Mouse (Mus musculus) lung, embryonic 16.5 days (tissue): ENCODE measurements around the gene Ripor3. TPM values are rescaled to one million over a fixed set of nuclear protein-coding genes. Genes with fewer than 3 reads are reported as not detected.
A peak's percentile ranks its signal among the peaks of the same experiment; 100 is the strongest.

Experiments
- ATAC-seq: fragments of 200-750 bp; cut with Nextera tagmentation; 2 replicates; pipeline ENCODE4 v1.8.0; 2017; ENCODE audit warnings: low read depth, mild to moderate bottlenecking, moderate library complexity
- H3K27ac ChIP-seq: fragments of 300-500 bp; sonication (generic); 2 replicates; pipeline ENCODE4 v1.5.1; 2014; ENCODE audit warnings: mild to moderate bottlenecking, control low read depth, low read length
- H3K27me3 ChIP-seq: fragments of 300-500 bp; sonication (generic); 2 replicates; pipeline ENCODE4 v1.6.1; 2014; ENCODE audit warnings: low read depth, low read length, mixed read lengths; ENCODE audit not compliant: control insufficient read depth, insufficient read depth
- H3K36me3 ChIP-seq: fragments of 300-500 bp; sonication (generic); 2 replicates; pipeline ENCODE4 v1.6.1; 2014; ENCODE audit warnings: low read length; ENCODE audit not compliant: control insufficient read depth, insufficient read depth
- H3K4me1 ChIP-seq: fragments of 300-500 bp; sonication (generic); replicated peaks from 2 replicates; pipeline ENCODE4 v1.6.1; 2014; ENCODE audit warnings: low read length, mixed read lengths; ENCODE audit not compliant: control insufficient read depth, insufficient read depth
- H3K4me2 ChIP-seq: fragments of 300-500 bp; sonication (generic); 2 replicates; pipeline ENCODE4 v1.6.1; 2014; ENCODE audit warnings: low read depth, low read length, control low read depth
- H3K4me3 ChIP-seq: fragments of 300-500 bp; sonication (generic); 2 replicates; pipeline ENCODE4 v1.5.1; 2014; ENCODE audit warnings: mild to moderate bottlenecking, low read length, control low read depth
- H3K9ac ChIP-seq: fragments of 300-500 bp; sonication (generic); 2 replicates; pipeline ENCODE4 v1.6.1; 2014; ENCODE audit warnings: low read length, control low read depth
- H3K9me3 ChIP-seq: fragments of 300-500 bp; sonication (generic); 2 replicates; pipeline ENCODE4 v1.6.1; 2016; ENCODE audit warnings: low read length; ENCODE audit not compliant: control insufficient read depth
- WGBS: fragments of 180-500 bp; shearing (Covaris S2); extraction: QIAGEN DNeasy Blood & Tissue Kit; methylation state at CpG from one replicate; pipeline ENCODE4 v1.1.7; 2014; 5-methylcytosine and 5-hydroxymethylcytosine counted together
- polyA plus RNA-seq: library from polyadenylated mRNA; unstranded; fragments of >200 nt; fragmentation: Nextera tagmentation; extraction: Ambion mirVana; gene quantifications from 2 replicates; pipeline ENCODE4 v1.2.1, GENCODE M21; 2015

Gene Ripor3
- polyA plus RNA-seq, 1 experiment from 2014 or later, result 2.0 TPM

DNA sequence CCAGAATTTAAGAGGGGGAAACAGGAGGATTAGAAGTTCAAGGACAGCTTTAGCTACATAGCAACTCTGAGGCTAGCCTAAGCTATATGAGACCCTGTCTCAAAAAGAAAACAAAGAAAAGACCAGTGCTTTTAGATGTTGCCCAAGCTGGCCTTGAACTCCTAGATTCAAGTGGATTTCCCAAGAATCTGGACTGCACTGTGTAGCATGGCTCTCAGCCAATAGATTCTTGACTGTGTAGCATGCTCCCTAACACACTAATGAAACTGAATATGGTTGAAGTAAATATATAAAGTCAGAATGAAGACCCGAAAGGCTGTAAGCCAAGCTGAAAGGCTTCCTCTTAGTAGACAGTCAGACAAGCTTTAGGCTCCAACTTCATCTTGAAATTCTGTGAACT is 41.7 kb upstream of the Ripor3 start:
- no peak overlapping the region for H3K4me2 ChIP-seq
- H3K36me3 ChIP-seq, result no peaks in the 10 kb centered on the region
- no peak overlapping the region for H3K9ac ChIP-seq
- no peak overlapping the region for H3K4me3 ChIP-seq
- ATAC-seq, result no peak
- H3K27me3 ChIP-seq, result peaks cover 6% of the 10 kb centered on the region; the same call in 1 of the 2 replicates
- H3K4me1 ChIP-seq, result peaks cover 22% of the 10 kb centered on the region
- WGBS, result 84% methylated on average over 1 of the region's 1 CpGs
- H3K27ac ChIP-seq, result no peak overlapping the region
- H3K9me3 ChIP-seq, result no peaks in the 10 kb centered on the region

DNA sequence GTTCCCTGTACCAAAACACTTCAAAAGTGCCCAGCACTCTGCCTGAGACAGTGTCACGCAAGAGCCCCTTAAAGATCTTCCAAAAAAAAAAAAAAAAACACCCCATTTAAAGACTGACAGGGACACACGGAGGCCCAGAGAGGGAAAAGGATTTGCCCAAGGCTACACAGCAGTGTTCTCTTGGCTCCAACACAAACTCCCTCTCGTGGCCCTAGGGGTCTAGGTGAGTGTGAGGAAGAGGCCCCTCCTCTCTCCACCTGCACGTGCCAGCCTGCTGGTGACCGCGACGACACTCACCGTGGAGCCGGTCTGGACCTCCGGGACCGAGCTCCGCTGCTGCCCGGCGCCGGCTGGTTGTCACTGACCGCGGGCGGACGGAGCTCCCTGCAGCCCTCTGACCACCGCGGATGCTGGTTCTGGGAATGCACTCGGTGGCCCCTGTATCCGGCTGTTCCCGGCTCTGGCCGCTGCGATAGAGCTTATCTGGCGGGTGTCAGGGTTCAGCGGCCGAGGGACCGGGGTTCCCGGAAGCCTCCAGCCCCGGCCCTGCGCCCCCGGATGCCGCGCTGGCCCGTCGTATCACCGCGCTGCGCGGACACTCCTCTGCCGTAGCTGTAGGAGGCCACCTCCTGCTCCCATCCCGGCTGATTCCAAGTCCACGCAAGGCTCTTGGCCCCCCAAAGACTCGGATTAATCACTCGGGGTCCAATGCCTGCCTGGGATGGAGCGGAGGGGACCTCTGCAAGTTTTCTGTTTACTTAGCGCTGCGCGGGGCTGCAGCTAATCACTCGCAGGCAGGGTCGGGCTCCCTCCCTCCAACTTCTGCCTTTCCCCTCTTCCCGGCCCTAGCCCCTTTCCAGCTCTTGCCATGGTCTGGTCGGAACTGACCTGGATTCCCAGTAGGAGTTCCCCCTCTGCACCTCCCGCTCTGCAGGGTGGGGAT is 39.9 kb upstream of the Ripor3 start:
- WGBS, result 1% methylated on average over 55 of the region's 56 CpGs
- ATAC-seq, result peak; percentile 15
- Histone ChIP-seq H3K4me3 (peak overlapping the region; percentile 58), H3K9me3 (no peaks in the 10 kb centered on the region), H3K4me1 (peaks cover 24% of the 10 kb centered on the region), H3K36me3 (no peaks in the 10 kb centered on the region), H3K27me3 (peaks cover 6% of the 10 kb centered on the region; the same call in 1 of the 2 replicates), H3K27ac (no peak overlapping the region), H3K9ac (peak overlapping the region; percentile 76), H3K4me2 (peak overlapping the region; percentile 92)

GRCm38 (mm10) chr2:168049002-168049635 is 38.7 kb upstream of the Ripor3 start:
- no peak overlapping the region for H3K27ac ChIP-seq
- peak overlapping the region; percentile 58 for H3K4me3 ChIP-seq
- no peak for ATAC-seq
- H3K27me3 ChIP-seq, result peaks cover 6% of the 10 kb centered on the region; the same call in 1 of the 2 replicates
- peak overlapping the region; percentile 92 for H3K4me2 ChIP-seq
- H3K36me3 ChIP-seq, result no peaks in the 10 kb centered on the region
- H3K4me1 ChIP-seq, result peaks cover 27% of the 10 kb centered on the region
- H3K9ac ChIP-seq, result peak overlapping the region; percentile 39; the same call in 1 of the 2 replicates
- H3K9me3 ChIP-seq, result no peaks in the 10 kb centered on the region
- 20% methylated on average over 16 of the region's 16 CpGs for WGBS

DNA sequence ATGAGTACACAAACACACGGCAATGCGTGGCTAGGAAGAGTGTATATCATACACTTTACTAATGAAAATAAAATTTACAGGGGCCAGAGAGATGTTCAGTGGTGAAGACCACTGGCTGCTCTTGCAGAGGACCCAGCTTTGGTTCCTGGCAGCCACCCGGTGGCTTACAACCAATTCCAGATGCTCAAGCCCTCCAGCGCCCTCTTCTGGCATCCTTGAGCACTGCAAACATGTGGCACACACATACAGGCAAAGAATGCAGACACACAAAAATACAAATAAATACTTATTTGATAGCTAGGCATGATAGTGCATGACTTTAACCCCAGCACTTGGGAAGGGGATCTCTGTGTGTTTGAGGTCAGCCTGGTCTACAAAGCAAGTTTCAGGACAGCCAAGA is 36.0 kb upstream of the Ripor3 start:
- peak overlapping the region; percentile 85 for H3K27ac ChIP-seq
- H3K9me3 ChIP-seq, result no peaks in the 10 kb centered on the region
- ATAC-seq, result no peak
- no peak overlapping the region for H3K9ac ChIP-seq
- peaks cover 27% of the 10 kb centered on the region for H3K4me1 ChIP-seq
- H3K36me3 ChIP-seq, result no peaks in the 10 kb centered on the region
- WGBS, result 74% methylated on average over 4 of the region's 4 CpGs
- no peak overlapping the region for H3K4me2 ChIP-seq
- H3K27me3 ChIP-seq, result peaks cover 6% of the 10 kb centered on the region; the same call in 1 of the 2 replicates
- H3K4me3 ChIP-seq, result no peak overlapping the region

DNA sequence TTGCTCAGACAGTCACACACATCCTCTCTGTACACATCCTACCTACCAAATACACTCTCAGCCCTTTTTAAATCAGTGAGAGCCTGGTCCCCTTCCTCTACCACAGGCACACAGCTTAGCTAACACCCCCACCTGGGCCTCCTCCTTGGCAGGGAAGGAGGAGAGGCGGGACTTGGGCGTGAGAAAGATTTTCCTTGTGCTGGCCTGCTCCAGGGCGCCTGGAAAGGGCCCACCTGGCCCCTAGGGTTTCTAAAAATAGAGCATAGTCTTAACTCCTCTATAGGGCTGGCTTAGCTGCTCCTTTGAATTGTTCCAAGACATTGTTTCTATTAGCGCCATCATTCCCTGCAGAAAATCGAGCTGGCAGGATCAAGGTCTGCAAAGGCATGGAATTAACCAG is 35.4 kb upstream of the Ripor3 start:
- Histone ChIP-seq H3K4me1 (peaks cover 27% of the 10 kb centered on the region), H3K36me3 (no peaks in the 10 kb centered on the region), H3K27ac (peak overlapping the region; percentile 85), H3K4me3 (no peak overlapping the region), H3K4me2 (peak overlapping the region; percentile 5), H3K9me3 (no peaks in the 10 kb centered on the region), H3K9ac (peak overlapping the region; percentile 14; the same call in 1 of the 2 replicates), H3K27me3 (peaks cover 6% of the 10 kb centered on the region; the same call in 1 of the 2 replicates)
- ATAC-seq, result peak; percentile 74
- WGBS, result 9% methylated on average over 5 of the region's 5 CpGs

DNA sequence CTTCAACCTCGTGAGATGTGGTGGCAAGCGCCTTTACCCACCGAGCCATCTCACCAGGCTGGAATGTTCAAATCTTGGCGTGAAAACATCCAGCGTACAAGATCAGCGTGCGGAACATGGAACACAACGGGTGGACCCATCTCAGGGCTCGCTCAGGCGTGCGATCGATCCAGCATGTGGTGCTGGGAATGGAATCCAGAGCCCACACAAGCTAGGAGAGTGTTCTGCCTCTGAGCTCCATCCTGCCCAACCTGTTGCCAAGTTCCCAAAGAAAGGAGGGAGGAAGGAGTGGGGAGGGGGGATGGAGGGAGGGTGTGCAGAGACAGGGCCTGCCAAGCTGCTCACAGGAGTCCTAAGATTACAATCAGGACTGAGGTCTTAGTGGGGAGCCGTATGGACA is 34.9 kb upstream of the Ripor3 start:
- Histone ChIP-seq H3K9me3 (no peaks in the 10 kb centered on the region), H3K4me3 (no peak overlapping the region), H3K4me2 (no peak overlapping the region; the same call in 1 of the 2 replicates), H3K4me1 (peaks cover 27% of the 10 kb centered on the region), H3K36me3 (no peaks in the 10 kb centered on the region), H3K27me3 (peaks cover 6% of the 10 kb centered on the region; the same call in 1 of the 2 replicates), H3K9ac (peak overlapping the region; percentile 14; the same call in 1 of the 2 replicates), H3K27ac (peak overlapping the region; percentile 85)
- ATAC-seq, result peak; percentile 1; the same call in 1 of the 2 replicates
- 63% methylated on average over 13 of the region's 13 CpGs for WGBS

DNA sequence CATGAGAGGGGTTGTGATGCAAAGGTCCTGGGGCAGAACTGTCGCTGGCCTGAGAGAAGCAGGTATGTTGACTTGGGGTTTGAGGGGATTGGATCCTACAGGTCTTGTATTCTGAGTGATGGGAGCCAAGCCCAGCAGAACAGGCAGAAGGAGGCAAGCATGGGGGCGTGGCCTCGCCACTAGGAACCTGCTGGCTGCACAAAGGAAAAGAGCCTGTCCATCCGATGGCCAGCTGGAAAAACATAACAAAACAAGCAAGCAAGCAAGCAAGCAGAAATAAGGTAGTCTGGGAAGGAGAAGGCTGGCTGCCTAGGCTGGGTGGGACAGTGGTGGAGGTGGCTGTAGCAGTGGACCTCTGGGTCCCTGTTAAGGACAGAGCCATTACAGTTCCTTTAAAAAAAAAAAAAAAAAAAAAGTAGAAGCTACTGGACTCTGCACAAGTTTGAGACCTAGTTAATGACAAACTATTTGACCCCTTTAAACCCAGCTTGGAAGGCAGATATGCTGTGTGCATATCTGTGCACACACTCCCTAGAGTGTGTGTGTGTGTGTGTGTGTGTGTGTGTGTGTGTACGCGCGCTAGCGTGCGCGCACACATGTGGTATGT is 34.4 kb upstream of the Ripor3 start:
- H3K4me1 ChIP-seq, result peaks cover 25% of the 10 kb centered on the region
- ATAC-seq, result no peak
- no peak overlapping the region for H3K9ac ChIP-seq
- peaks cover 5% of the 10 kb centered on the region; the same call in 1 of the 2 replicates for H3K27me3 ChIP-seq
- no peak overlapping the region for H3K4me2 ChIP-seq
- H3K4me3 ChIP-seq, result no peak overlapping the region
- H3K27ac ChIP-seq, result no peak overlapping the region
- H3K36me3 ChIP-seq, result no peaks in the 10 kb centered on the region
- WGBS, result 71% methylated on average over 10 of the region's 10 CpGs
- H3K9me3 ChIP-seq, result no peaks in the 10 kb centered on the region

GRCm38 (mm10) chr2:168042019-168042418 is 31.6 kb upstream of the Ripor3 start:
- H3K36me3 ChIP-seq, result no peaks in the 10 kb centered on the region
- H3K9me3 ChIP-seq, result no peaks in the 10 kb centered on the region
- WGBS, result 77% methylated on average over 6 of the region's 6 CpGs
- no peak overlapping the region for H3K4me2 ChIP-seq
- H3K9ac ChIP-seq, result no peak overlapping the region
- H3K27ac ChIP-seq, result no peak overlapping the region
- H3K4me3 ChIP-seq, result no peak overlapping the region
- no peaks in the 10 kb centered on the region for H3K27me3 ChIP-seq
- H3K4me1 ChIP-seq, result peaks cover 18% of the 10 kb centered on the region
- ATAC-seq, result no peak

- no peak for ATAC-seq
- WGBS, result 57% methylated on average over 3 of the region's 3 CpGs
- peaks cover 15% of the 10 kb centered on the region for H3K4me1 ChIP-seq
Measured at GRCm38 (mm10) chr2:168040751-168041150, 30.3 kb upstream of the Ripor3 start.

More at GRCm38 (mm10) chr2:168040751-168041150, 30.3 kb upstream of the Ripor3 start:
- Histone ChIP-seq H3K9ac (no peak overlapping the region), H3K4me3 (no peak overlapping the region), H3K9me3 (no peaks in the 10 kb centered on the region), H3K27me3 (no peaks in the 10 kb centered on the region), H3K36me3 (no peaks in the 10 kb centered on the region), H3K4me2 (no peak overlapping the region), H3K27ac (no peak overlapping the region)
